Mouse (Mus musculus) liver, embryonic 16.5 days (tissue): ENCODE measurements around the gene Sik1. TPM values are rescaled to one million over a fixed set of nuclear protein-coding genes. Genes with fewer than 3 reads are reported as not detected.

Experiments
- ATAC-seq: fragments of 200-750 bp; cut with Nextera tagmentation; 2 replicates; pipeline ENCODE4 v1.8.0; 2017; ENCODE audit warnings: low read depth, mild to moderate bottlenecking, moderate number of reproducible peaks, moderate library complexity
- H3K27ac ChIP-seq: fragments of 300-500 bp; sonication (generic); 2 replicates; pipeline ENCODE4 v1.5.1; 2014; ENCODE audit warnings: mild to moderate bottlenecking, low read length
- H3K27me3 ChIP-seq: fragments of 300-500 bp; sonication (generic); 2 replicates; pipeline ENCODE4 v1.6.1; 2014; ENCODE audit warnings: low read depth, low read length, mixed read lengths; ENCODE audit not compliant: control insufficient read depth, insufficient read depth
- H3K36me3 ChIP-seq: fragments of 300-500 bp; sonication (generic); 2 replicates; pipeline ENCODE4 v1.6.1; 2014; ENCODE audit warnings: mild to moderate bottlenecking; ENCODE audit not compliant: control insufficient read depth, insufficient read depth
- H3K4me1 ChIP-seq: fragments of 300-500 bp; sonication (generic); 2 replicates; pipeline ENCODE4 v1.6.1; 2014; ENCODE audit warnings: low read depth, low read length, mixed read lengths; ENCODE audit not compliant: control insufficient read depth
- H3K4me2 ChIP-seq: fragments of 300-500 bp; sonication (generic); 2 replicates; pipeline ENCODE4 v1.6.1; 2014; ENCODE audit warnings: low read depth, low read length, mixed read lengths
- H3K4me3 ChIP-seq: fragments of 300-500 bp; sonication (generic); 2 replicates; pipeline ENCODE4 v1.5.1; 2014; ENCODE audit warnings: low read depth, mild to moderate bottlenecking, low read length
- H3K9ac ChIP-seq: fragments of 300-500 bp; sonication (generic); 2 replicates; pipeline ENCODE4 v1.6.1; 2014; ENCODE audit warnings: low read depth, low read length
- H3K9me3 ChIP-seq: fragments of 300-500 bp; sonication (generic); replicated peaks from 2 replicates; pipeline ENCODE4 v1.6.1; 2016; ENCODE audit warnings: low read length; ENCODE audit not compliant: control insufficient read depth
- WGBS: fragments of 180-500 bp; shearing (Covaris S2); extraction: QIAGEN DNeasy Blood & Tissue Kit; methylation state at CpG from one replicate; pipeline ENCODE4 v1.1.7; 2014; ENCODE audit not compliant: insufficient replicate concordance; 5-methylcytosine and 5-hydroxymethylcytosine counted together
- polyA plus RNA-seq: library from polyadenylated mRNA; unstranded; fragments of >200 nt; fragmentation: Nextera tagmentation; extraction: Ambion mirVana; gene quantifications from 2 replicates; pipeline ENCODE4 v1.2.1, GENCODE M21; 2015

The Sik1 gene
- 5.4 and 5.9 TPM in 2 replicates for polyA plus RNA-seq

- Histone ChIP-seq H3K4me1 (peaks cover 31% of the 10 kb centered on the region), H3K27ac (peak within 1 kb of the TSS; percentile 70), H3K9me3 (no peaks in the 10 kb centered on the region), H3K4me3 (peak within 1 kb of the TSS; percentile 76), H3K4me2 (peak within 1 kb of the TSS; percentile 97), H3K27me3 (peaks cover 12% of the 10 kb centered on the region; the same call in 1 of the 2 replicates), H3K36me3 (peaks cover 3% of the 10 kb centered on the region), H3K9ac (peak within 1 kb of the TSS; percentile 87)
- WGBS, result 1% methylated on average over 60 of the region's 92 CpGs
- ATAC-seq, result peak; percentile 92
These were observed at the start of gene Sik1 for GRCm38 (mm10) chr17:31855597-31856518. TSS of gene Sik1 (minus strand) at chr17:31855804.

DNA sequence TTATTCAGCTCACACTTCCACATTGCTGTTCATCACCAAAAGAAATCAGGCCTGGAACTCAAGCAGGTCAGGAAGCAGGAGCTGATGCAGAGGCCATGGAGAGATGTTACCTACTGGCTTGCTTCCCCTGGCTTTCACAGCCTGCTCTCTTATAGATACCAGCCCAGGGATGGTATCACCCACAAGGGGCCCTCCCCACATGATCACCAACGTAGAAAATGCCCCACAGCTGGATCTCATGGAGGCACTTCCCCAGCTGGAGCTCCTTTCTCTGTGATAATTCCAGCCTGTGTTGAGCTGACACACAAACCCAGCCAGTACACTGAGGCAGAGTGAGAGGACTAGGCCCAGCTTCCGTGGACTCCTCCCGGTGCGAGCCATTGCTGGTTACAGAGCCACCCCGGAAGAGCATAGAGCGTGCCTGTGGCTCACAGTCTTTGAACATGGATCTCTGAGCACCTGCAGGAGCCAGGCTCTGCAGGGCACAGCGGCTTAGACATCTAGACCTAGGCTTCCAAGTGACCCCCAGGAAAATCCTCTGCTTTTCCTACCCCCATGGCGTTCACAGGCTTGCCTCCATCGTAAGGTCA lies 49.7 kb upstream of the Sik1 start:
- WGBS, result 56% methylated on average over 9 of the region's 9 CpGs
- no peak overlapping the region for H3K4me3 ChIP-seq
- no peak overlapping the region for H3K9ac ChIP-seq

GRCm38 (mm10) chr17:31904036-31904435 lies 48.4 kb upstream of the Sik1 start:
- ATAC-seq, result no peak
- no peak overlapping the region for H3K27ac ChIP-seq
- no peaks in the 10 kb centered on the region for H3K36me3 ChIP-seq
- no peak overlapping the region for H3K4me3 ChIP-seq
- H3K27me3 ChIP-seq, result no peaks in the 10 kb centered on the region
- H3K4me1 ChIP-seq, result peaks cover 12% of the 10 kb centered on the region
- WGBS, result 74% methylated on average over 7 of the region's 7 CpGs
- H3K4me2 ChIP-seq, result no peak overlapping the region
- no peaks in the 10 kb centered on the region for H3K9me3 ChIP-seq
- no peak overlapping the region for H3K9ac ChIP-seq

More for the DNA sequence above, 49.7 kb upstream of the Sik1 start:
- Histone ChIP-seq H3K4me1 (peaks cover 12% of the 10 kb centered on the region), H3K27ac (peak overlapping the region; percentile 73), H3K36me3 (no peaks in the 10 kb centered on the region), H3K27me3 (no peaks in the 10 kb centered on the region), H3K4me2 (no peak overlapping the region), H3K9me3 (no peaks in the 10 kb centered on the region)
- no peak for ATAC-seq

DNA sequence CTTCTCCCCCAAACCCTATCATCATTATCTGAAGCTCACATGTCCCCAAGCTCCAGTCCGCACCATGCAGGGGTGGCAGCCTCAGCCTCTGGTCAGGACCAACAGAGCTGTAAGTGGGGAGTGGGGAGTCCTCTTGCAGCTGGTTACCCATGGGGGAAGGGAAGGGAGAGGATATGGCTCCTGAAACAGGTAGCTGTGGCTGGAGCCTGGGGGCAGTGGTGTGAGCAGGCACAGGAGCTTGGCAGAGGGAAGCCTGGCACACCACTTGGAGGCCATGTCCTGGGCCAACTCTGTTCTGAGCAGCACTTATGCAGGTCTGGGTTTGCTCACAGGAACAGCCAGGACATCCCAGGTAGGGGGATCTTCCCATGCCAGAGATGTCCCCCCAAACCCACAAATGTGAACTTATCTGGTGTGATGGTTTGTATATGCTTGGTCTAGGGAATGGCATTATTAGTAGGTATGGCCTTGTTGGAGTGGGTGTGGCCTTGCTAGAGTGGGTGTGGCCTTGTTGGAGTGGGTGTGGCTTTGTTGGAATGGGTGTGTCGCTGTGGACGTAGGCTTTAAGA lies 47.1 kb upstream of the Sik1 start:
- no peaks in the 10 kb centered on the region for H3K27me3 ChIP-seq
- H3K36me3 ChIP-seq, result no peaks in the 10 kb centered on the region
- WGBS, result 43% methylated on average over 3 of the region's 3 CpGs
- no peak for ATAC-seq
- no peak overlapping the region for H3K9ac ChIP-seq
- H3K4me3 ChIP-seq, result no peak overlapping the region
- H3K4me1 ChIP-seq, result peaks cover 12% of the 10 kb centered on the region
- H3K9me3 ChIP-seq, result no peaks in the 10 kb centered on the region
- H3K4me2 ChIP-seq, result no peak overlapping the region
- H3K27ac ChIP-seq, result no peak overlapping the region

DNA sequence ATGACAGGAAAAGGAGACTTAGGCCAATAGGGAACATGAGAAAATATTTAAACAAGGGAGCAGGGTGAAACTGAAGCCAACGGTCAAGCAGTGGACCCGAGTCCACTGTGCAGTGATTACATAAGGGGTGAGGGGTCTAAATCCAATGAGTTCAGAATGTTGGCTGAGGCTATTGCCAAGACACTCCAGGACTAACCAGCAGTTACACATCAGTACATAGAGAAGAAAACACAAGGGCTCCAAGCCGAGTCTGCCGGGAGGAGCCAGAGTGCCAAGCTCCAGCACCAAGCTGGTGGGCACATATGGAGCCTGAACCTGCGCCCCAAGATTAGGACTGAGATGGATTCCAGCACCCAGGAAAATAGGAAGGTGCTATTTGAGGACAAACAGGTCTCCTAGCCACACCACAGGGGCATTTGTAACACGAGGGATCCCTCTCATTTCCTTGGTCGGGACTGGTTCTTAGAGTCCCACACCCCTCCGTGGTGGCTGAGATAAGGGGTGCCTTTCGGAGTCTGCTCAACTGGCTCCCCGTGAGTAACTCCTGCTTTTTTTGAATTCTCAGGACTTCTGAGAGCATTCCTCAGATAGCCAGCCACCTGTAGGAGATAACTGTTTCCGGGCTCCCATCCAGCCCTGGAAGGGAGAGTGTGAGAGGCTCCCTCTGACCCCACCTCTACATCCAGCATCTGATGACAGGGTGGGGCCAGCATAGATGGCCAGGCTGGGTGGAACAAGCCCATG lies 46.0 kb upstream of the Sik1 start:
- 0 out of 2 replicates have a peak overlapping the region, but pooled peaks have one; percentile 3 for H3K4me2 ChIP-seq
- H3K4me3 ChIP-seq, result no peak overlapping the region
- H3K9me3 ChIP-seq, result no peaks in the 10 kb centered on the region
- WGBS, result 34% methylated on average over 11 of the region's 11 CpGs
- H3K27me3 ChIP-seq, result no peaks in the 10 kb centered on the region
- ATAC-seq, result peak; percentile 71
- H3K27ac ChIP-seq, result peak overlapping the region; percentile 26
- H3K4me1 ChIP-seq, result peaks cover 12% of the 10 kb centered on the region
- no peaks in the 10 kb centered on the region for H3K36me3 ChIP-seq
- no peak overlapping the region for H3K9ac ChIP-seq

- no peak for ATAC-seq
- Histone ChIP-seq H3K9ac (no peak overlapping the region), H3K4me2 (no peak overlapping the region), H3K27ac (no peak overlapping the region), H3K4me1 (peaks cover 12% of the 10 kb centered on the region), H3K9me3 (no peaks in the 10 kb centered on the region), H3K4me3 (no peak overlapping the region), H3K36me3 (no peaks in the 10 kb centered on the region), H3K27me3 (no peaks in the 10 kb centered on the region)
- WGBS, result 31% methylated on average over 5 of the region's 5 CpGs
These were observed 43.3 kb upstream of the Sik1 start for GRCm38 (mm10) chr17:31898941-31899340.

GRCm38 (mm10) chr17:31897186-31897793 lies 41.7 kb upstream of the Sik1 start:
- H3K36me3 ChIP-seq, result no peaks in the 10 kb centered on the region
- H3K9ac ChIP-seq, result no peak overlapping the region
- no peak for ATAC-seq
- no peak overlapping the region for H3K4me3 ChIP-seq
- H3K4me2 ChIP-seq, result no peak overlapping the region
- 60% methylated on average over 4 of the region's 4 CpGs for WGBS
- no peaks in the 10 kb centered on the region for H3K27me3 ChIP-seq
- peaks cover 9% of the 10 kb centered on the region for H3K4me1 ChIP-seq
- no peak overlapping the region for H3K27ac ChIP-seq
- H3K9me3 ChIP-seq, result no peaks in the 10 kb centered on the region

DNA sequence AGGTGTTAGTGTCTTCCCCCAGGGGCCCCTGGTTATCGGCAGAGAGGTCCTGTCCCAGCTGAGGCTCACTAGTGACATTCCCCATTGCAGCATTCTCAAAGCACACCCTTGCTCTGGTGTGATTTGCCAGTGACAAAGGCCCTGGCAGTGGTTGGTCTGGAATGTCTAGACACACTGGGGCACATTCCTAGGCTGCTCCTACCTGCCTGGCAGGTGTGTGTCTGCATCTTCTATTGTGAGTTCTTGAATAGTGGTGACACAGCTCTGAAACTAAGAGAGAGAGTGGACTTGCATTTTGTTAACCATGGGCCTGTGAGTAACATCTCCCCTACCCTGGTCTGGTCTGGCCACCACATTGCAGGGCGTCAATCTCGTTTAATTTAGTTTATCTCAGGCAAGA lies 41.1 kb upstream of the Sik1 start:
- Histone ChIP-seq H3K27me3 (no peaks in the 10 kb centered on the region), H3K4me2 (no peak overlapping the region), H3K27ac (no peak overlapping the region), H3K36me3 (no peaks in the 10 kb centered on the region), H3K4me3 (no peak overlapping the region), H3K9me3 (no peaks in the 10 kb centered on the region), H3K9ac (no peak overlapping the region), H3K4me1 (peaks cover 4% of the 10 kb centered on the region)
- ATAC-seq, result no peak
- WGBS, result 36% methylated on average over 3 of the region's 3 CpGs
